Mouse (Mus musculus): ENCODE data around the gene Fgfr2.

Fgfr2 gene

DNA sequence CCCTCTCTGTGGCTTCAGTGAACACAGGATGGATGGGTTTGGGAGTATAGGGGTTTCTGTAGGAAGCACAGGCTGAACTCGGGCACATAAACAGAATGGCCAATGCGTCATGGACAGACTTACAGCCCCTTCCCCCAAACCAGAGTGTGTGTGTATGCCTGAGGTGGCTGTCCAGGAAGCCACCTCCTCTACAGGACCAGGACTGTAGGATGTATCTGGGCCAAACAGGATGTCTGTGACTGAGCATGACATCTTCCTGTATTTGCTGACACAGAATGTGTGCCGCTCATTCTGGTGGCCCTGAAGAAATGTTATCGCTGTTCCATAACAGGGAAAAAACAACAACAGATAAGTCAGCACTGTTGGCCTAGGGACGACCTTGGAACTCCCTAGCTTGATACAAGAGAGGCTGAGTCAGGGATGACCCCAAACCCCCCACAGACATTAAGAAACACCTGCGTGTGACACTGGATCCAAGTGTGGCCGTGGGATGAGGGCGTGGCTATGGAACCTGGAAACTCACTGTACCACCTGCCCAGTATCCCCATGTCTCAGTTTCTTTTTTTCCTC, 687.6 kb downstream of the Fgfr2 start:
- no peak for DNase-seq

DNA sequence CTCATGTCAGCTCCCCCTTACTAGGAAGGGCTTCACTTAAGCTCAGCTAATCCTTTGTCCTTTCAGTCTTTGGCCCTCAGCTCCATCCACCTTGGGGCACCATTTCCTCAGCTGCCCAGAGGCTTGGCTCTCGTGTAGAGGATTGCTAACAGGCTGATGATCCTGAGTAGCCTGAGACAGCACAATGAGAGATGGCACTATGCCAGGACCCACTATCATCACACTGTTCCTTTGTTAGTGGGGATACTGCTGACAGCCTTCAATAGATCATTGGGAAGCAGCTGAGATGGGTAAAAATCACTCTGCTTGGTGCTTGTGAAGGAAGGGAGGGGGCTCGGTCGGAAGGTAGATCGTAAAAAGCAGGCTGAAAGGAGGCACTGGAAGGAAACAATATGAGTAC, 693.8 kb downstream of the Fgfr2 start:
- no peak for DNase-seq

DNA sequence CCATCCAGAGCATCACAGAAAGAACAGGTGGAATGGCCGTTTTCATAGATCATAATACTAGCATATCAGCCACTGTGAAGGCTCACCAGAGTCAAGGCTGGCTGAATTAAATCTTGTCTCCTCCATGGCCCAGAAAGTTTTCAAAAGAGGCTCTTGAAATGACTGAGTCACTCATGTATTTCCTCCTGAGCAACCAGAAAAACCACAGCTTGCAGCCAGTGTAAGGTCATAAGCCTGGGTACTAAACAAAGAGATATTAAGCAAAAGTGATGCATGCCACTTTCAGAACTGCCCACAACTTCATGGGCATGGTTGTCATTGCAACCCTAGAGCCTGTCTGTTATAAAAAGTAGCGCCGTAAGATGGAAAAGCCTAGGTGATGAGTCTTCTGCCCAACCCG, 694.8 kb downstream of the Fgfr2 start:
- no peak for DNase-seq

DNA sequence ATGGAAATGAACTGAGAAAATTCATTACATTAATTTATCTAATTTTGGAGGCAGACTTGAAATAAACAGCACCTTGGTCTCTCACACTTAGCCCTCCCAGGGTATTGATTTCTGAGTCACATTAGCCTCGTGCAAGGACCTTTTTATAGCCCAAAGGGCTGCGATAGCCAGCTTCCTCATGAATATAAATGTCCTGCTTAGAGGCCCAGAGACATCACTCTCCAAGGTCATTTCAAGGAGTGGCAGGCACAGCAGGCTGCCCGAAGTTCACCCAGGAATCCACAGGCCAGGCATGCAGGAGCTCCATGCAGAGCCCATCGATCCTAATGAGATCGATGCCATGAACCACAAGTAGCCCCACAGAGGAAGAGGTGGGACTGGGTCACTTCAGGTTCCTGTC, 697.1 kb downstream of the Fgfr2 start:
- DNase-seq, result no peak

DNA sequence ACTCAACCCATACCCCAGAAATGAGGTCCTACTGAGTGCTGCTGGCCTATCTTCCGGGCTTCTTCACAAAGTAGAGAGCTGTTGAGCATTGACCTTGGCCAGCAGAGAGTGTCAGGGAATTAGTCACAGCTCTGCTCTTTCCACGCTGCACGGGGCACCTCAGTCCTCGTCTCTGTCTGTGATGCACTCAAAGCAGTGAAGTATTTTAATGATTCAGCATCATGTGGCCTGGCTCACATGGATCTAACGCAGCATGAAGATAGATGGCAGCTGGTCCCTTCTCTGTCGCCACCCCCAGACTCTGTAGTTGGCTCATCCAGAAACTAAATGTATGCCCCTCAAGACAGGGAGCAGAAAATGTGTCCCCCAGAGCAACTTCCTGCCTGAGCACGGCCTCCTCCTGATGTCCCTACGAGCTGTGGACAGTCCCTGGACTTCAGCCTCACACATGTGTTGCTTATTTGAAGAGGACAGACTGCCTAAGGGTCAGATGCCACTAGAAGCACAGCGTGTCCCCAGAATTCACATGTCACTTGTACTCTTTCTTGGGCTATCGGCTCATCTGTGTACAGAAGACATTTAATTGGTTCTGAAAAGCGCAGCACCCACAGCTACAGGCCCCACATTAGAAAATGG, 697.7 kb downstream of the Fgfr2 start:
- DNase-seq, result no peak

DNA sequence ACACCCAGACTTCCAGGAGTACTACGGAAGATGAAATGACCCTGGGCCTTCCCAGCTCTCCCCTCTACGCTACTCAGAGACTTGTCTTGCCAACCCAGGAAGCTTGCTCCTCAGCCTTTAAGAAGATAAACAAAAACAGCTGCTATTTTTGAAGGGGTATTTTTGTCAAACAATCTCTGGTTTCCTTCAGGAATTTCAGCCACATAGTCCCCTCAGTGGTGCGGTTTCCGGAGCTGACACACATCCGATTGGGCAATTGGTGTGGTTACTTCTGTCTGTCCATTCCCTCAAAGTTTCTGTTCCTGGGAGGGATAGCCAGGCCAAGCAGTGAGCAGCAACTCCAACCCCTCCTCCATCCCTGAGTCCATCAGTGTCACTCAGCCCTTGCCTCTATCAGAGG, 699.6 kb downstream of the Fgfr2 start:
- DNase-seq, result no peak

DNA sequence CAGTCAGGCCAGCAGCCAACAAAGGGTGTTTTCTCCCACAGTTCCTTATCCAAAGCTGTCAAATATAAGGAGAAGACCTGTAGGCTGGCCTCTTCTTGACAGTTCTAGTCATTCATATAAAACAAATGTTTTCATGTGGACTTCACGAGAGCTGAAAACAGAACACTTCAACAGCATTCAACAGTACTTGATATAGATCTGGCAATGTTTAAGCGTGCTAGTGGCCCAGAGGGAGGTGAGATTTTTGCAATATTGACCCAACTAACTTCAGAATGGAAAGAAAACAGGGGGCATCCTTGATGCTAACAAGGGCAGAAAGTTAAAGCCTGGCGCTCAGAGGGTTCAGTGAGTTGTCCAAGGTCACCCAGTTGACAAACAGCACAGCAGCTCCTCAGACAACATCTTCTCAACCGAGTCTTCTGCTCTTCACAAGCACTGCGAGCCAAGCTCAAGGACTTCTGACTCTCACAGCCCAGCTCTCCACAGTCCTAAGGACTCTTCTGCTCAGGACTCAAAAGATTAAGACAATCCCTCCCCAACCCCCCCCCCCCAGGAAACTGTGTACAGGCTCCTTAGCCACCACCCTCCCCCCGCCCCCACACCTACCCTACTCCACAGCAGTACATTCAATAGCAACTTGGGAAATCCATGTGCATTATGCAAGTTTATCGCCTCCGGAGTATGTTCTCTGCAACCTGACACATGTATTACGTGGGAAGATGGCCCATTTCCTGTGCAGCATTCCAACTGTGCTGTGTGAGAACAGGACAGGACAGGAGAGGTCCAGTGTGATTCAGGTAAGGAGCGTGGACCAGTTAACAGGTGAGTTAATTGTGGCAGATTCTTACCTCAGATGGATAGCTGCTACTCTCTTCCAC, 703.5 kb downstream of the Fgfr2 start:
- DNase-seq, result no peak

DNA sequence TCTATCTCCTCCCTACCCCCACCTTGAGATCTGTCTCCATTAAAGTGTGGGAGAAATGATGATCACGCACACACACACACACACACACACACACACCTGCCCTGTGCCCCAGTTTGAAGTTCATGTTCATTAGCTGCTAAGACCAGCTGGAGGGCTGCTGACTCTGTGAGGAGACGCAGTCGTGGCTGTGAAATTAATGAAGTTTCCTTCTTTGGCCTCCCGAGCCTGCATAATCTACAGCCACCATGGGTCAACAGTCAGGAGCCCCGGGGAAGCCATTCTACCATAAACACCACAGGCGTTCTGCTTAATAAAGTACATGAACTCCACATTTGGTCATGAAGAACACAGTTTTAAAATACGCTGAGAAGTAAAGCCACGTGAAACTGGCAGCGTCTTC, 706.3 kb downstream of the Fgfr2 start:
- DNase-seq, result no peak

DNA sequence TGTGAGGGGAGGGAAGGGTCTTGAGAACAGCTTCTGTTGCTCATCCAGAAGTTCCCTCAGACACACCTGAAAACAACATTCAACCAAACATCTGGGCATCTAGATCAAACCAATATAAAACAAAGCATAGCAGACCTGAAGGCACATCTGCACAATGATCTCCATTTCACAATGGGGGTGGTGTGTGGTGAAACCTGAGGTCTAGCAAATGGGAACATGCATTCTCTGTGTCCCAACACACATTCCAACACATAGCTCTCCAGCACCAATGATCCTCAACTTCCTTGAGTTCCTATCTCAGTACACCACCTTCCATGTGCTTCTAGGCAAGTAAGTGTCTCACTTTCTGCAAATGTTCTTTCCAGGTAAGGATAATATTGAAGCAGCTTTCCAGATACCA, 707.3 kb downstream of the Fgfr2 start:
- DNase-seq, result no peak

DNA sequence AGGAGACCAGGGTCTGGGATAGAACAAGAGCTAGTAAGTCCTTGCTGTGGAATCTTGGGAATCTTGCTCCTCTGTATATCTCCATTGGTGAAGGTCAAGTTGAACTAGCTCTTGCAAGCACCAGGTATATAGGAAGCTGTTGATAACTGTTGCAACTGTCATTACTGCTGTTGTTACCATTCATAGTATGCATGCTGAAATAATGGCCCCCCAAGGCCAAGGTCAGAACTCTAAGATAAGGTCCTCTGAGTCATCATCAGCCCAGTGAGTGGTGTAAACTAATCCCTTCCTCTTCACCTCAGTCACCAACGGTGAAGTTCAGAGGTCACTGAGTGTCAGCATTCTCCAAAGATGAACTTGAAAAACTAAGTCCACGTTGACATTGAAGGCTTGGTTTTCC, 710.6 kb downstream of the Fgfr2 start:
- no peak for DNase-seq

DNA sequence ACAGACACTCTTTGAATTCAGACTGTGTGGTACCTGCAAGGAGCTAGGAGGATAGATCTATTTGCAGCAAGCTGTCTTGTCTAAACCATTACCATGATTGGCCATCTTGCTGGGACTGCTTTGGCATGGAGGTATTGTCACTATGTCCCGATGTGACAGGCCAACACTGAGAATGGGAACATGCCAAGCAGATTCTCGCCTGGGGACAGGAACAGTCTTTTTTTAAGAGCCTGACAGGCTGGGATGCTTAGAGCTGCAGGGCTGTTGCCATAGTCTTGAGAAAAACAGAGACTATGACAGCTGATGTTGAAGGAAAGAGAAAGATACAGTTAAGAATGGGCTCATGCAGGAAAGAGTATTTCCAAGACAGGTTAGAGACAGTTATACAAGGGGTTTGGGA, 711.4 kb downstream of the Fgfr2 start:
- DNase-seq, result no peak

DNA sequence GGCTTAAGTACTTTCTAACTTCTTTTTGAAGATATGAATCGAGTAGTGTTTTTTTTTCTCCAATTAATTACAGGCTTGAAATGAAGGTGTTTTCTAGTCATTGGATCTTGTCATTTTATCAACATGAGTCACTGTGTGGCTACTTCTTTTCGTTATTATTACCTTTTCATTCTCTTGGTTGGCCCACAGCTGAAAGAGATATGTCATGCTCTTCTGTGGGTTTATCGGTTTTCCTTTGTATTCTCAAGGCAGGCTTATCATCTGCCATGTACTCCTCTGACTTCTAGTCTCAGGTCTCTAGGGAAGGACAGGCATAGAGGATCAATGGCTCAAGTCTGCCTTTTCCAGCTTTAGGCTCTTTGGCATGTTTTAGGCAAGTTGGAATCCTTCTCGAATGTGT, 712.2 kb downstream of the Fgfr2 start:
- no peak for DNase-seq

DNA sequence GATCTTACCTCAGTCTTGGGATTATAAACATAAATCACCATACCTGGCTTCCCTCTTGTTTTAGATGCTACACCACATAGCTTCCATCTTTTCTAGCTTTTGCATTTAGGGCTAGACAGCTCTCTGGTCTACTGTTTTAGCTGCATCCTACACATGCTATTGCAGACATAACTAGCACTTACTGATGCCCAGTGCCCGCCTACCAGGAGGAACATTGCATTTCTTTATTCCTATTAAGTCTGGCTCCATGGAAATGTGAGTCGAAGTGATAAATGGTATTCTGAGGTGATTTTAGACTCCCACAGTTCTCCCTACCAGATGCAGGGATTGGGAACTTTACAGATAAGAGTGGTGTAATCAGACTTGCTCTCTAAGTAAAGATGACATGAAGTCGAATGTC, 713.3 kb downstream of the Fgfr2 start:
- no peak for DNase-seq

DNA sequence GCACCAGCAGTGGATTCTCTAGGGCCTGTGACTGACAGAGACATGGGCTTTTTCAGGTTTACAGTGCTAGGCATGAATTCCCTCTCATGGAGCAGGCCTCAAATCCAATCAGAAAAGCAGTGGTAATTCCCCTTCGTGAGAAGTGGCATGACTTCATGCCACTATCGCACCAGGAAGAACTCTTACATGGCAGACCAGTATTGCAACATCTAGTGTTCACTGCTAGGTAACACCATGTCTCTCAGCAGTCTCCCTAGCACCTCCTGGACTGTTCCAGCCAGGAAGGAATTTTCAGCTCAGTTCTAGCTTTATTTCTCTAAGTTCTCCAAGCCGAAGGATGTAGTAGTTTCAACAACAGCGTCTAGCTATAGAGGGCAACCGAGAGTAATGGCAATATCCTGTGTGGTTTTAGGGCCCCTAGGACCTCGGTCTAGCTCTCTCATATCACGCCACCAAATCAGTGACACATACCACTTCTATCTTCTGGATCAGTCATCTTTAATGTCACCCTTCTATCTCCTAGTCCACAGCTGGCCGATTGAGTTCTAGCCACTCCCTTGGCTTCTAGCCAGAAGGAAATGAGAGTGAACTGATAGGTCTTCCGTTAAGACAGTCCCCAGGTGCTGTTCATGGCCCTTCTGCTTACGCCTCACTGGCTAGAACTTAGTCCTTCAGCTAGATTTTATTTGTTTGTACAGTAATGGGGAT, 720.6 kb downstream of the Fgfr2 start:
- DNase-seq, result no peak

DNA sequence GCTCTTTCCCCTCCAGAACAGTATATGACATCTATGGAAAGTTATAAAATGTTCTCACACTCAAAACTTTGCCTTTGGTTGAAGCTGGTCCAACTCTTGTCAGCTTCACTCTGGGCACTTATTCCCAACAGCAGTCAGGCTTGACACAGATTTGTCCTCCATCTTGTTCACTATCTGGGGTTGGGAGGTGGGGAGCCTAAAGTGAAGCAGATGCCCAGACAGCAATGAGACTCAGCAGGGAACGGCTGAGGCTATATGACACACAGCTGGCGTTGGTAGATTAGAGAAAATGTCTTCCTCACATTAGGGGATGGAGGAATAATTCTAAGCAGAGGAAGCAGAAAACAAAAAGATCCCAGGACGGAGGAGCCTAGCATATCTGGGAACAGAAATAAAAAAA, 724.7 kb downstream of the Fgfr2 start:
- no peak for DNase-seq

DNA sequence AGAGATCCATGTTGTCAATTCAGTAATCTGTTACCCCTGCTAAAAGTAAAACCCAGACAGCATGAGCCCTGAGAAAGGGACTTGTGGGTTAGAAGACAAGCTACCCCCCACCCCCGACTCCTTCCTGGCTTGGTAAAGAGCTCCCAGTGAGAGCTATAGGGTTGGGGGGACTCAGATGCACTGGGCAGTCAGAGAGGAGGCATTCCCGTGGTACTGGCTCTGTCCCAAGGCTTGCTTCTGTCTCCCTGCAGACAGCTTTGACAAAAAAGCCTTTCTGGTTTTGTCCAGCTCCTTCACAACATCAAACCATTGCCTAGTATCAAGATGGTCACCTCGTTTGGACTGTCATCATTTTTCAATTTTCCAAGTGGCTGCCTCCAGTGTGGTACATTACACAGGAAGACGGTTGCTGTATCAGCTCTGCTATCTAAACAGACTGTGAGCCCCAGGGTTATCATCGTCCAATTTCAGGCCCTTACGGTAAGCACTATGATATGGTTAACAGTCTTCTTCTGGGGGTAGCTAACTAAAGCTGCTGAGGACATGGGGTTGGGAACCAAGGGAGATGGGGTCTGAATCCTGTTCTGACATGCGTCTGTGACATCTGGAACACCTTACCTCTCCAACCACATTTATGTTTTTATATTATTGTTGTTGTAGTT, 726.4 kb downstream of the Fgfr2 start:
- DNase-seq, result no peak

DNA sequence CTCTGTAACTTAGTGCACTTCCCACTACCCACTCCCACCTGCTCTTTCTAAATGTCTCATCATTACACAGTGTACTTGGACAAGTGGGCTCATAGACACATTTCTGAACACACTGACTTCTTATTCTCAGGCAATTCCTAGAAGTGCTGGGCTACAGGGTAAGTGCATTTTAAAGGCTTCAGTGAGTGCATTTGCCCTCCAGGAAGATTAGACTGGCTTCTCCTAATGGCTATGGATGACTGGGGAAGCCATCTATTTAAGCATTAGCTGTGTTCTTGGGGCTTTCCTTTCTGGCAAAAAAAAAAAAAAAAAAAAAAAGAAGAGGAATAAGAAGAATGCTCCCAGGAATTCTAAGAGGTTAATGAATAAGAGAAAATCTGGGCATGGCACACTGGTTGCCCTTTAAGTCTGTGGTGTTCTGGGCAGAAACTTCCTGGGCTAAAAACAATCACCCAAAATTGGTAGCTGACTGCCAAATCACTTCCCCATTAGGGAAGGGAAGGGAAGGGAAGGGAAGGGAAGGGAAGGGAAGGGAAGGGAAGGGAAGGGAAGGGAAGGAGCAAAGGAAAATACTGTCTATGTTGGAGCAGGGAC, 729.5 kb downstream of the Fgfr2 start:
- no peak for DNase-seq

DNA sequence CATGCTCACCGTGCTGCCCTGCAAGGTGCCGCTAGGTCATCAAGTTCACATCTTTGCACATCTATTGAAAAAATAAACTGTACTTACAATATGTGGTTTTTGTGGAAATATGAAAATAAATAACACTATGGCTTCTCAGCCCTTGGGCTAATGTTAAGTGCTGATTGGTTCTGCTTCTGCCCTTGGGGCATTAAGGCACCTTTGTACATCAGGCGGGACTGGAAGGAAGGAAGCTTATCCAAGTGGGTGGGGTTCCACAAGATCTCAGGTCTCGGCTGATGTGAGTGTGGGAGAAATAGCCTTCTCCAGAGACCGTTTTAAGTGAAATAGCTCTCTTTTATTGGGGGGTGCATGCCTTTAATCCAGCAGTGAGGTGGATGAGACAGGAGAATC, 730.1 kb downstream of the Fgfr2 start:
- DNase-seq, result no peak

DNA sequence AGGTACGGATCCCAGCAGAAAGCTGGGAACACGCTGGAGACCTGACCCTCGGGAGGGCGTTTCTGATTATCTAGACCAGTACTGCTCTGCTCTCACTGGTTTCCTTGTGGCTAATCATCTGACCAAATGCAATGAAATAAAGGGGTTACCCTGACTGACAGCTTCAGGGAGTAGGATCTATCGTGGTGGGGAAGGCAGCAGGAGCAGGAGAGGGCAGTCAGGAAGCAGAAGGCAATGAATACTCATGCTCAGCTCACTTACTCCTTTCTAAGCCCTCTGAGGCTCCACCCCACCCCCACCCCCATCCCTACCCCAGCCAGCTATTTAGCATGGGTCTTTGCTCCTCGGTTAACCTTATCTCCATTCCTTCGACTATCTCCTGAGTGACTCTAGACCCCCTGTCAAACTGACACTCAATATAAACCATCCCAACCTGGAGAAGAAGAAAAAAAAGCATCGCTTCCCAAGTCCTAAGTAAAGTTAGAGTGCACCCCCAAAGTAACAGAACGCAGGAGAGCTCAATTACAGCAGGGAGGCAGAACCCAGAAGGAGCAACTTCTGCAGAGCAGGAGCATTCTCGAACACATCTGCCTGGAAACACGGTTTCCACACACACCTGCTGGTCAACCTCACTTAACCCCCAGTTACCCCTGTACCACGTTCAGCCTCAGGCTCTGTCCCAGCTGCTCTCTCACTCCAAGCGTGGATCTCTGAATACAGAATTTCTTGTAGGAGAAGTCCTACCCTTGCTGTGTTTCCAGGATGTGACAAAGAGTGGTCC, 730.7 kb downstream of the Fgfr2 start:
- DNase-seq, result no peak

DNA sequence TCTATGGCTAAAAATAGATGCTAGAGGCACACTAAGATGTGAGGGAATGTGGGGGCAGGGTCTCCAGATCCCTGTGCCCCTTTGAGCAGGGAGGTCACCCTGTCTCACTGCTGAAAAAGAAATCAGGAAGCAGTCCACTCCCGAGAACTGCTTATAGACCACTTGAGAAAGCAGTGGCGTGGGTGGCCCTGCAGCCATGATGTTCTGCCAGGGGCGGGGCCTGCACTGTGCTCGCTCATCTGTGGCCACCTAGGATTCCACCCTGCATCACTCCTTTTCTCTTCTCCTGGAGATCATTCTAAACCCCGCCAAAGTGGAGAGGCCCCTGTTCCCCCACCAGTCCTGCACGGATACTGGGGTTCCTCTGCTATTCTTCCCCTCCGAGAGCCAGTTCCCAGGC, 733.7 kb downstream of the Fgfr2 start:
- no peak for DNase-seq

DNA sequence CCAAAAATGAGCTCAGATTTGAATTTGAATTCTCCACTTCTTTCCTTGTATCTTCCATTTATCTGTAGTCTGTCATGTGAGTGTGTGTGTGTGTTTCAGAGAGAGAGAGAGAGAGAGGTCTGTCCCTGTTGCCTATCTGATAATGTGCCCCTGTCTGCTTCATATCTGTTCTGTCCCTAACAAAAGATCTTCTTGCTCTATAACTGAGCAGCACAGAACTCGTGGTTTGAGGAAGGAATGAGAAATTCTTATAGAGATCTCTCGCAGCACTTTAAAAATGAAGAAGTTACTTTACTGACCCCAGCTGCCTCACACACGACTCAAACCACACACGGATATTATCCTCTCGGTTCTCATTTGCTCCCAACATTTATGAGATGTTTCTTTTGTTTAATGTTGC, 735.6 kb downstream of the Fgfr2 start:
- no peak for DNase-seq

DNA sequence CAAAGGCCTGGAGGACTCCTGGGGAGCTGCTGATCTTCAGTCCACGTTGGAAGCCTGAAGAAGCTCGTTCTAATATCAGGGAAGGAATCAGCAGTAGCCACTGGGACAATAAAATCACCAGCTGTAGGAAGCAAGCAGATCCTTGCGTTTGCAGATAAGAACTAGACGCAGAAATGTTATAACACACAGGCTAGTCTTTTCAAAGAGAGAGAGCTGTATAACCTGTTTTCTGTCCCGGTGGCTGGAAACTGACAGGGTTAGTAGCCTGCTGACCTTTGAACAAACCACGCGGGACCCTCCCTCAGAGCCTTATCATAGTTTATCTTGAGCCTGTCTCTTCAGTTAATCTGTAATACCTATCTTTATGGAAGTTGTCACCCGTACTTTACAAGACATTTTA, 736.8 kb downstream of the Fgfr2 start:
- DNase-seq, result no peak

Data from cerebellum, adult 11 months (tissue).